Mouse (Mus musculus): ENCODE data around the gene Fbxw4.

- TF ChIP-seq CTCF (IDR thresholded peaks at IDR 0.05; ENCODE audit: low read depth) (no peak), EP300 (optimal IDR thresholded peaks at IDR 0.05) (no peak)
These were observed 85.7 kb downstream of the Fbxw4 start for GRCm38 (mm10) chr19:45574339-45574898.

All from stomach, postnatal 0 days (tissue).